Mouse (Mus musculus): ENCODE data around the gene Vwa8.

GRCm38 (mm10) chr14:79031230-79031740, 182.4 kb downstream of the Vwa8 start:
- TF ChIP-seq CTCF (IDR thresholded peaks at IDR 0.05; ENCODE audit: insufficient read depth, low read depth, low read length), result no peak
- no peak for TF ChIP-seq POLR2A (IDR thresholded peaks at IDR 0.05; ENCODE audit: insufficient read depth, low read depth, low read length)

All from olfactory bulb, adult 2 months (tissue).